Mouse (Mus musculus): Measurements from ENCODE around the gene Stk38l. TPM values are rescaled to one million over a fixed set of nuclear protein-coding genes. Genes with fewer than 3 reads are reported as not detected.

Stk38l gene
- polyA plus RNA-seq, 1 experiment, result 0.59 TPM

GRCm38 (mm10) chr6:146748271-146748670 is 23.5 kb downstream of the Stk38l start:
- Histone ChIP-seq H3K4me3 (replicated peaks) (no peak overlapping the region), H3K4me1 (peaks cover 90% of the 10 kb centered on the region), H3K9me3 (no peaks in the 10 kb centered on the region), H3K27me3 (replicated peaks) (no peaks in the 10 kb centered on the region), H3K36me3 (replicated peaks; ENCODE audit: low read length) (peaks cover 23% of the 10 kb centered on the region)
- TF ChIP-seq GATA1 (IDR thresholded peaks at IDR 0.05; ENCODE audit: borderline replicate concordance, low read length) (no peak), FLI1 (IDR thresholded peaks at IDR 0.05; ENCODE audit: low read length) (no peak)

DNA sequence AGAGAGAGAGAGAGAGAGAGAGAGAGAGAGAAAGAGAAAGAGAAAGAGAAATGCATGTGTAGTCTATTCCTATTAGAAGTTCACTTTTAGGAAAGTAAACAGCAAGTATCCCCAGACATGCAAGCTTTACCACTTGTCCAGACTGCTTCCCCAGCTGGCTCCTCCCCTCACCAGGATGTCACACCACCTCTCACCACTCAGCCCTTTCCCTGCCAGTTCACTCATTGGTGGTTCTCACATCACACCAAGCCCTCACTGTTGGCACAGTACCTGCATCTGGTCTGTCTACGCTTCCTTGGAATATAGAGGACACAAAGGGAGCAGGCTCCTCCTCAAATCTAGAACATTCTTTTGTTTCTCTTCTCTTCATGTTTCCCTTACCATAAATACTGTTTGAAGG is 26.9 kb downstream of the Stk38l start:
- Histone ChIP-seq H3K4me3 (replicated peaks) (peak overlapping the region; percentile 87), H3K4me1 (peaks cover 96% of the 10 kb centered on the region), H3K27me3 (replicated peaks) (no peaks in the 10 kb centered on the region), H3K36me3 (replicated peaks; ENCODE audit: low read length) (peaks cover 21% of the 10 kb centered on the region), H3K9me3 (no peaks in the 10 kb centered on the region)
- TF ChIP-seq FLI1 (IDR thresholded peaks at IDR 0.05; ENCODE audit: low read length), result no peak
- no peak for TF ChIP-seq GATA1 (IDR thresholded peaks at IDR 0.05; ENCODE audit: borderline replicate concordance, low read length)

DNA sequence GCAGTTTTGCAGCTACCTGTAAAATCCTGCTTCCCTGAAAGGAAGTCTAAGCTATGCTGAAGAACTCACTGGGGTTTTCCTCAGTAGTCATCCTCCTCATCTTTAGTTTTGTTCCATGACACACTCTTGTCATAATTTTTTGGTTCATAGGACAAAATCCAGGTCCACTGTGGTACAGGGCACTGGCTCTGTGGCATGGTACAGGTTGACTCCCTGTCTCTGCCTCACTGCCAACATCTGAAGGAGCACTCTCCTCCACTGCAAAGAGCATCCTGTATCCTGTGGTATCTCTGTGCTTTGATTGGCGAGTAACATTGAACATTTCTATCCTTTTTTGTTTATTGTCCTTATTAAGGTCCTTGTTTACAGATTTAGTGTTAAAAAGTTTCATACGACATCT is 27.4 kb downstream of the Stk38l start:
- Histone ChIP-seq H3K9me3 (no peaks in the 10 kb centered on the region), H3K36me3 (replicated peaks; ENCODE audit: low read length) (peaks cover 24% of the 10 kb centered on the region), H3K4me3 (replicated peaks) (peak overlapping the region; percentile 87), H3K4me1 (peaks cover 96% of the 10 kb centered on the region), H3K27me3 (replicated peaks) (no peaks in the 10 kb centered on the region)
- TF ChIP-seq FLI1 (IDR thresholded peaks at IDR 0.05; ENCODE audit: low read length), result no peak
- TF ChIP-seq GATA1 (IDR thresholded peaks at IDR 0.05; ENCODE audit: borderline replicate concordance, low read length), result no peak

DNA sequence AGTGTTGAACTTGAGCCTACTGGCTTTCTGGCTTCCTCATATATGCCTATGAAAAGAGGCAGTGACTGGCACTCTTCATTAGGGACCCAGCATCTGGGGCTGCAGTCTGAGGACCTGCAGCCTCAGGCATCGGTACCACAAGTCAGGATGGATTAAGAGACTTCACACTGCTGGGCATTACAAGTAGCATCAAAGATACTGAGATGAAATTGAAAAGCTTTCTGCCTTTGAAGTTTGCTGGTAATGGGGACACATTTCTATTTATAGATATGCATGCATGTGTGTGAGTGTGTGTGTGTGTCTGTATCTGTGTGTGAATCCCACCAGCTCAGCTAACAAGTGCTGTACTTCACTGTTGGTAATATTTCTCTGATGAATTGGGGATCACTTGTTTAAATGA is 27.8 kb downstream of the Stk38l start:
- peak overlapping the region; percentile 28 for H3K4me3 ChIP-seq (replicated peaks)
- peaks cover 96% of the 10 kb centered on the region for H3K4me1 ChIP-seq
- no peak for TF ChIP-seq GATA1 (IDR thresholded peaks at IDR 0.05; ENCODE audit: borderline replicate concordance, low read length)
- TF ChIP-seq FLI1 (IDR thresholded peaks at IDR 0.05; ENCODE audit: low read length), result no peak
- H3K36me3 ChIP-seq (replicated peaks; ENCODE audit: low read length), result peaks cover 27% of the 10 kb centered on the region
- H3K9me3 ChIP-seq, result no peaks in the 10 kb centered on the region
- H3K27me3 ChIP-seq (replicated peaks), result no peaks in the 10 kb centered on the region

DNA sequence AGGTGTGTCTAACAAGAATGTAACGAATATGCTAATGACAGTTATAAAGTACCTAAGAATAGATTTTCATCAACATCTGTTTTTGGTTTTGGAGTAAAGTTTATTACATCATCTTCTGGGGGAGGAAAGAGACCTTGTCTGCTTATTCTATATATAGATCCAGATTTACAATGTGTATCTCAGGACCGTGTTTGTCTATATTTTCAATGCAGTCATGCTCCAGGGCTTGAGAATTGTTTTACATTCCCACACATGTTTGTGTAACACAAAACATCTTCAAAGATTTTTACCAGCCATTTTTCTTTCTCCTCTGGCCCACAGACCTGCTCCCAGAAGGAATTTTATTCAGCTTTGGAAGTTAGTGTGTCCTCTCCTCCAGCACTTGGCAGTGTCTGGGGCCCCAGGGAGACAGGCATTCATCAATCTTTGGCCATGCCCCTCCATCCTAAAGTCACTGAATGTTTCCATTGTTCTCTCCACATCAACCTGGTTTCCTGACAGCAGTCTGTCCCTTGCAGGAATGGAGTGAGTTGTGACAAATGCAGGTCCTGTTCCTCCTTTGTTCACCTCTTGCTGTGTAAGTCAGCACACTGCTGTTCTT is 28.9 kb downstream of the Stk38l start:
- peaks cover 94% of the 10 kb centered on the region for H3K4me1 ChIP-seq
- H3K4me3 ChIP-seq (replicated peaks), result peak overlapping the region; percentile 67
- no peaks in the 10 kb centered on the region for H3K27me3 ChIP-seq (replicated peaks)
- H3K9me3 ChIP-seq, result no peaks in the 10 kb centered on the region
- H3K36me3 ChIP-seq (replicated peaks; ENCODE audit: low read length), result peaks cover 25% of the 10 kb centered on the region
- TF ChIP-seq GATA1 (IDR thresholded peaks at IDR 0.05; ENCODE audit: borderline replicate concordance, low read length) (no peak), FLI1 (IDR thresholded peaks at IDR 0.05; ENCODE audit: low read length) (no peak)

GRCm38 (mm10) chr6:146755136-146755535 is 30.3 kb downstream of the Stk38l start:
- H3K4me1 ChIP-seq, result peaks cover 94% of the 10 kb centered on the region
- H3K36me3 ChIP-seq (replicated peaks; ENCODE audit: low read length), result peaks cover 38% of the 10 kb centered on the region

DNA sequence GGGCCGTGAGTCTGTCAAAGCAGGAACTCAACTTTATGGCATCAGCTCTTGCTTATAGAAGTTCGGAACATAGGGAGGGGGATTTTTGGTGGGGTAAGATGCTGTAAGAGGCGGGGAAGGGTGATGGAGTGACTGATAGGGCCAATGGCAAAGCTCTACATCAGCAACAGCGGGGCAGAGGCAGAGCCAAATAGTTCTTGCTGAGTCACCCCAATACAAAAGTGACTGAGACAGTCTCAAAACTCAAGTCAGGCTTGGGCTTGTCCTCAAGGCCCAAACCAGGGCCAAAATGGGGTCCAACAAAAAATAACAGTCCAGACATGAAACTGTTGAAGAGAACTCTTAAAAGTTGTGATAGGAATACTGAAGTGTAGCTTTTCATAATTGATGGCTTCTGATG is 30.9 kb downstream of the Stk38l start:
- no peak overlapping the region for H3K4me3 ChIP-seq (replicated peaks)
- TF ChIP-seq FLI1 (IDR thresholded peaks at IDR 0.05; ENCODE audit: low read length) (no peak), GATA1 (IDR thresholded peaks at IDR 0.05; ENCODE audit: borderline replicate concordance, low read length) (no peak)
- H3K27me3 ChIP-seq (replicated peaks), result no peaks in the 10 kb centered on the region
- peaks cover 94% of the 10 kb centered on the region for H3K4me1 ChIP-seq
- peaks cover 43% of the 10 kb centered on the region for H3K36me3 ChIP-seq (replicated peaks; ENCODE audit: low read length)
- H3K9me3 ChIP-seq, result no peaks in the 10 kb centered on the region

More at GRCm38 (mm10) chr6:146755136-146755535, 30.3 kb downstream of the Stk38l start:
- Histone ChIP-seq H3K27me3 (replicated peaks) (no peaks in the 10 kb centered on the region), H3K9me3 (no peaks in the 10 kb centered on the region), H3K4me3 (replicated peaks) (peak overlapping the region; percentile 81)
- peak; percentile 97 for TF ChIP-seq GATA1 (IDR thresholded peaks at IDR 0.05; ENCODE audit: borderline replicate concordance, low read length)
- TF ChIP-seq FLI1 (IDR thresholded peaks at IDR 0.05; ENCODE audit: low read length), result no peak

DNA sequence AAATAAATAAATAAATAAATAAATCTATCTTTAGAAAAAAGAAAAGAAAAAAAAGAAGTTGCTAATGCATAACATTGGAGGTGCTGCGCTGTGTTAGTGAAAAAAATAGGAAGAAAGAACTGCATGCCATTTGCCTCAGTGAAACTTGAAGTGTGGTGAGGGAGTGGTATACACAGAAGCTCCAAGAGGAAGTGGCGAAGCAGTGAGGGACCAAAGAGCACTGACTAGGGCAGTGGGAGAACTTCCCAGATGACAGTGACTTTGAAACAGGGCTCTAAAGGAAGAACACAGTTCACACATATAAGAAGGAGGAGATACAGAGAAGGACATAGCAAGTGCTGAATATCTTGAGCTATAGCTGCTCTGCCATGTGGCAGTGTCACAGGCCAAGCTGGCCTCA is 34.2 kb downstream of the Stk38l start:
- Histone ChIP-seq H3K4me1 (peaks cover 86% of the 10 kb centered on the region), H3K36me3 (replicated peaks; ENCODE audit: low read length) (peaks cover 67% of the 10 kb centered on the region), H3K27me3 (replicated peaks) (no peaks in the 10 kb centered on the region), H3K9me3 (no peaks in the 10 kb centered on the region), H3K4me3 (replicated peaks) (peak overlapping the region; percentile 19)
- TF ChIP-seq FLI1 (IDR thresholded peaks at IDR 0.05; ENCODE audit: low read length), result no peak
- no peak for TF ChIP-seq GATA1 (IDR thresholded peaks at IDR 0.05; ENCODE audit: borderline replicate concordance, low read length)

DNA sequence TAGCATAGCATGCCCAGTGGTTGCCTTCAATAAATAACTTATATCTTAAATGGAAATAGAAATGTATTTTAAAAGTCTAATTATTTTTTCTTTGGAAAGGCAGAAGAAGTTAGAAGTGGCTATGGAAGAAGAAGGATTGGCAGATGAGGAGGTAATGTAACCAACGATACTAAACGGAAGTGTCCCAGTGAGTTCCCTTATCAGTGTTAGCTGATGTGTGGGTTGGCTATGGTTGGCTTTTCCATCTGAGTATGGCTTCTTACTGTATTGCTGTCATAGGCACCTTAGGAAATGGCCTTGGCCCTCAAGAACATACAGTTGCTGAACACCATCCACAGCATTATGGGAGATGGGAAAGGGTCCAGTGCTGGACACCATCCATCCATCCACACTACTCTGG is 35.2 kb downstream of the Stk38l start:
- H3K4me1 ChIP-seq, result peaks cover 76% of the 10 kb centered on the region
- H3K9me3 ChIP-seq, result no peaks in the 10 kb centered on the region
- no peak overlapping the region for H3K4me3 ChIP-seq (replicated peaks)
- no peaks in the 10 kb centered on the region for H3K27me3 ChIP-seq (replicated peaks)
- H3K36me3 ChIP-seq (replicated peaks; ENCODE audit: low read length), result peaks cover 72% of the 10 kb centered on the region
- TF ChIP-seq GATA1 (IDR thresholded peaks at IDR 0.05; ENCODE audit: borderline replicate concordance, low read length) (no peak), FLI1 (IDR thresholded peaks at IDR 0.05; ENCODE audit: low read length) (no peak)

DNA sequence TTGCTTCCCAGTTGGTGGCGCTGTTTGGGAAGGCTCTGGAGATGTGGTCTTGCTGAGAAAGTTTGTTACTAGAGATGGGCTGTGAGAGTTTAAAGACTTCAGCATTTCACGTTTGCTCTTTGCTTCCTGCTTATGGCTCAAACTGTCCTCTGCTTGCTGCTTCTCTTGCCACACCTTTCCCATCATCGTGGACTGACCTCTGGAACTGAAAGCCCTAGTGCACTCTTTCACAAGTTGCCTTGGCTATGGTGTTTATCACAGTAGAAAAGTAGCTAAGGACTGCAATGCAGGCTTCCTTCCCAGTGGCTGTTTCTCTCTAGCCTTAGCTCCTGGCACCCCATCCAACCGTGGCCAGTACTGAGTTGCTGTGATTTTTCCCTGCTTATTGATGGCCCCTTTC is 35.9 kb downstream of the Stk38l start:
- no peak for TF ChIP-seq GATA1 (IDR thresholded peaks at IDR 0.05; ENCODE audit: borderline replicate concordance, low read length)
- no peak for TF ChIP-seq FLI1 (IDR thresholded peaks at IDR 0.05; ENCODE audit: low read length)

More for the DNA sequence above, 35.9 kb downstream of the Stk38l start:
- no peaks in the 10 kb centered on the region for H3K27me3 ChIP-seq (replicated peaks)
- H3K4me3 ChIP-seq (replicated peaks), result no peak overlapping the region
- peaks cover 69% of the 10 kb centered on the region for H3K4me1 ChIP-seq
- no peaks in the 10 kb centered on the region for H3K9me3 ChIP-seq
- peaks cover 77% of the 10 kb centered on the region for H3K36me3 ChIP-seq (replicated peaks; ENCODE audit: low read length)
